Mouse (Mus musculus) adrenal gland, postnatal 25 days (tissue): Measurements from ENCODE around the gene 9430097D07Rik. TPM values are rescaled to one million over a fixed set of nuclear protein-coding genes. Genes with fewer than 3 reads are reported as not detected.

Experiments used
- DNase-seq: peaks from one replicate; pipeline ENCODE4 v3.0.0; 2021; ENCODE audit warnings: mixed read lengths
- long read RNA-seq: library from polyadenylated mRNA; stranded (forward); transcript quantifications from one replicate; pipeline ENCODE4 v2.0.0, GENCODE M21; 2021
- total RNA-seq: library from RNA; stranded (reverse); gene quantifications from 2 replicates; pipeline ENCODE4 v1.2.3, GENCODE M21; 2021

9430097D07Rik gene
- total RNA-seq, result not detected in 2 replicates
- long read RNA-seq, result 0 reads

DNA sequence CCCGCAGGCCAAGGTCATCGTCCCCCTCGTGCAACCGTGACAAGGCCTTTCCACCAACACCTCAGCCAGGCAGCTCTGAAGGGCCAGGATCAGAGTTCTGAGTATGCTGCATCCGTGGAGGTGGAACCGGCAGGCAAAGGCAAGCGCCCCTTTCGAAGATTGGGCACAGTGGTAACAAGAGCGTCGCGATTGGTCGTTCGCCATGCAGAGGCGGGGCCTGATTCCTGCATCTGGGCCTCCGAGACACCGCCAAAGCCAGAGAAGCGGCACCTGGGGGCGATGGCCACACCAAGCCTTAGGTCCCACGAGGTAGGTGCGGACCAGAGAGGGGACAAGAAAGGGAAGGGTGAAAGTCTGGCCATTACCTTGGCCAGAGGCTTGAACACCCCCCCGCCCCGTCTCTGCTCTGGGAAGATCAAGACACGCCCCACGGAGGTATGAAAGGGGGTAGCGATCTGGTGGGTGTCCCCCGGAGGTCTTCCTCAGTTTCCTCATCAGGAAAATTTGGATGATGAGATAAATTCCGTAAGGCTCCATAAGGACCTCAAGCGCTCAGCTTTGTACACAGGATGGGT is at the start of gene 9430097D07Rik:
Gene 9430097D07Rik (minus strand): TSS at position 99 of the 575 bp plus-strand sequence.
- DNase-seq, result no peak

DNA sequence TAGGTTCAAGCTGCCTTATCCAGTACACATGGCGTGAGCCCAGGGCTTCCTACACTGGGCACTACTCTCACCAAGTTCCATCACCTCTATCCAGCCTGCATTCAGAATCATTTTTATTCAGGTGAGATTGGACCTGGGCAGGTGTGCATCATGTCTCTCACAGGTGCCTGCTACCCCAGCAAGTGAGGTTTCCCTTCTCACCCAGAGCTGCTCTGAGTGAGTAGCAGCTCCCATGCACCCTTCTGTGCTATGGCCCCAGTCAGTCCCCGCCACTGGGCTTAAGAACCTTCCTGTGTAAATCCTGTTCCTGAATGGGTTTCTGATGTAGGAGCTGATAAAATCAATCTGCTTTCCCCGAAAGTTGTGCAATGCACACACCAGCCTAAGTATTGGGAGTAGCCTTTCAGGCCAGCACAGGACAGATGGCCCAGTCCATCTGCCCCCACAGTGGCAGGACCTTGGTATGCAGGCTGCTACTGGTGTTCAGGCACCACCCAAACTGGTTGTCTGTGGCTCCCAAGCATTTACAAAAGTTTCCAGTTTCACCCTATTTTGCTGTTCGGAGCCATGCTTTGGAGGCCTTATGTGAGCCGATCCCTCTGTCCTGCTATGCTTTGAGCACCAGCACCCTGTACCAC is 48.7 kb upstream of the 9430097D07Rik start:
- no peak for DNase-seq

DNA sequence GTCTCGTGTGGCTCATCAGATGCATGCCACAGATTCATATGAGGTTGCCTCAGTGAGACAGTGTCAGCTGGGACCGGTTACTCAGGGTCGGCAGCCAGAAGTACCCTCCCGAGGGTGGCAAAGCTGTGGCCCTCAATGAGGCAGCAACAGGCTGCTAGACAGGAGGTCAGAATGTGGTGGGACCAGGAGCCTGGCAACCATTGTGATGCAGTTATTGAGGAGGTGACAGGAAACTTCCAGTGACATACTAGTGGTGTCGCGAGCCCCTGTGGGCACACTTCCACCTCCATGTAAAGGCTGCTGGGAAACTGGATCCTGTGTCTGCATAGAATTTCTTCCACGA is 46.0 kb upstream of the 9430097D07Rik start, which contains the start of gene Ak1:
Gene Ak1 (plus strand): TSS at position 242 of the 343 bp plus-strand sequence.
- no peak for DNase-seq

DNA sequence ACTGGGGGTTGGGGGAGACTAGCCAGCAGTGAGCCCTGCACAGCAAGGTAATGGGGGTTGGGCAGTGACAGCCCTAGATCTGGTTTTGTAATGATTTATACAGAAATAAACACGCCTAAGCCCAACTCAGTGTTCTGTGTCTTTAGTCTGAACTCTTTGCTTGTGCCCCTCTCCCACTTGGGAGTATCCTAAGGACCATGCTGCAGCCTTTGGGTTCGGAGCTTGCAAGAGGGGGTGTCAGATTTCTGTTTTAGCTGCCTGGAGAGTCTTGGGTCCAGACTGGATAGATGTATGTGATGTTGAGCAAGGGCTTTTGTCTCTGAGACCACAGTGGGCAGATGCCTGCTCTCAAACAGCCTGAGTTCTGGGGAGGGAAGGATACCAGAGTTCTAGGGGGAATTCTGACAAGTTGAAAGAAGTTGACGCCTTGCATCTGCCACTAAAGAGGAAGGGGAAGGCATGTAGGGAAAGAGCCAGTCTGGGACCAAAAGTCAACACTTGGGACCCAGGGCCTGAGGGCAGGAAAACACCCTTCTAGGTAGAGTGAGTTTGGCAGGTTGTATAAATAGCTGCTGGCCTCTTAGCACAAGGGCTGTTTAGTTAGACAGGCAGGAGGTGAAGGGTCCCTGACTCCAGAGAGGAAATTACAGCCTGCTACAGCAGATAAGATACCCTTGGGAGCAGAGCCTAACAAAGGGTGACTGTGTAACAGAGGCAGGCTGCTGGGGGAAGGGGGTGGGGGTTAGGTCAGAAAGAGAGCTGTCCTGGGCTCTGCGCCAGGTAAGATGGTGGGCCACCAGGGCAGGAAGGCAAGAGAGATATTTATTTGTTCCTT is 45.4 kb upstream of the 9430097D07Rik start:
- peak; percentile 58 for DNase-seq

DNA sequence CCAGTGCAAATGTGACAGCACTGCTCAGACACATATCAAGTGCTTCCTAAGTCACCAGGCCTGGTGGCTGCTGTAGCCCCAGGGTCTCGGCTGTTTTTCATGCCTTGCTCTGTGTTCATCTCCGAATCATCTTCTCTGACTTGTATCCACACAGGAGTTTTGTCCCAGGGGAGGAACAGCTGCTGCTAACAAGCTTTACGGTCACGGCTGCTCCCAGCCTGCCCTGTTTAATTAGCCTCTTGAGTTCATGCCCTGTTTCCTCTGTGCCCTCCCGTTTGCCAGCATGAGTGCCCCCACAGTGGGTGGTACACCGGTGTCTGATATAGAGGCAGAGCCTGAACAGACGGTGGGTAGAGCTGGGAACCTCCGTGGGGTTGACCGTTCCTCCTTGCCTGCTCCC is 42.6 kb upstream of the 9430097D07Rik start:
- DNase-seq, result no peak

DNA sequence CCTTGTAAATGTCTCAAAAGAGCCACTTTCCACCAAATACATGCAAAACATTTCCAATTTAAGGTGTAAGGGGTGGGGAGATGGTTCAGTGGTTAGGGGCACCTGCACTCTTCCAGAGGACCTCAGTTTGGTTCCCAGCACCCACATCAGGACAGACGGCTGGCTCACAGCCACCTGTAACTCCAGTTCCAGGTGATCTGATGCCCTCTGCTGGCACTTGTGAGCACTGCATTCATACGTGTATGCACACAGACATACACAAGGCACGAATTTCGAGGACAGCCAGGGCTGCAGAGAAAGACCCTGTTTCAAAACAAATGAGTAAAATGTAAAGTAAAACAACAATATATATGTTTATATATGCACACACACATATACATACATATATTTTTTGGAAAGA is 42.1 kb upstream of the 9430097D07Rik start:
- DNase-seq, result no peak

DNA sequence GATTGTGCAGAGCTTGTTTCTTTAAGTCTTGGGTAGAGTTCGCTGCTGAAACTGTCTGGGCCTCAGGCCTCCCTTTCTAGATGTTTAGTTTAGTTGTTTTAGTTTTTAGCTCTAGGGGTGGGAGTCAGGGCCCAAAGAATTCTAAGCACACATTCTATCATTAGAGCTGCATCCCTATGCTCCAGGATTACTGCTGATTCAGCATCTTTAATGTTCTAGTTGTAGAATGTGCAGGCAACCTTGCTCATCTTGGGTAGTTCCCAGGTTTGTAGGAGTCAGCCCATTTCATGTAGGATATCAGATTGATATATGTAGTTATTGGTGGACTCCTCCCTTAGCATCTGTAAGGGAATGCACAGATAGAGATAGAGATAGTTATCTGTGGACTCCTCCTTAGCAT is 41.6 kb upstream of the 9430097D07Rik start:
- no peak for DNase-seq

DNA sequence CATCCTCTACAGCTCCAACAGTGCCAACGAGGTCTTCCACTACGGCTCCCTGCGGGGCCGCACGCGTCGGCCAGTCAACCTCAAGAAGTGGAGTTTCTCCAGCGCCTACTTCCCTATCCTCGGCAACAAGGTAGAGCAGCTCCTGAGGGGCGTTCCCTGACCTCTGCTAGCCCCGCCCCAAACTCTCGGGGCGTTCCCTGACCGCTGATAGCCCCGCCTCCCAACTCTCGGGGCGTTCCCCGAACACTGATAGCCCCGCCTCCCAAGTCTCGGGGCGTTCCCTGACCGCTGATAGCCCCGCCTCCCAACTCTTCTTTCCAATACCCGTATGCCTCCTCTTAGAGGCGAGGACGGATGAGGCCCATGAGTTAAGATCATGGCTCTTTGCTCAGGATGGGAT is 36.8 kb upstream of the 9430097D07Rik start:
- no peak for DNase-seq

DNA sequence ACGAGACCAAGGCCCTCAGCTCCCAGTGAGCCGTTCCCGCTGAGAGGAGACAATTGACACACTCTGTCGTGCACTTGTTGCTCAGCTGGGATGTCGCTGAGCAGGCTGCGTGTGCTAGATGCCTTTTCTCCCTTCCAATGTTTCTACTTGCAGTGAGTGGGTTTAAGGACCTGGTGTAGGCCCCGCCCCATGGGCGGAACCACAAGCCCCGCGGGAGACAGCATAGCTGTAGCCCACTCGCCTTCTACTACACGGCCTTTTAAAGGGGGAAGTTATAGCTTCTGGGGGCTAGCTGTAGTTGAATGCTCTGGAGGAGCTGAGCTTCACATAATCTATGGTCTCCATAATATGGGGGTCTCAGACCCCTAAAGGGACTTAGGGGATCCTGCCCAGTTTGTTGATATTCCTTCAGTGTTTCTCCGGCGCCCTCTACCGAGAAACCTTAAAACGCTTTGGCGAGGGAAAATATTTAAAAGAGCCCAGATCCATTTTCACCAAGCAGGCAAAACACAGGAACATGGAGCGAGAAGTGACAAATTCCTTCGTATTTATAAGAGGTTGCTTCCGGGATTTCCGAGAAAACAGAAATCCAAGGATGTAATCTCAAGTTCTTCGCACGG is 35.2 kb upstream of the 9430097D07Rik start:
- no peak for DNase-seq

DNA sequence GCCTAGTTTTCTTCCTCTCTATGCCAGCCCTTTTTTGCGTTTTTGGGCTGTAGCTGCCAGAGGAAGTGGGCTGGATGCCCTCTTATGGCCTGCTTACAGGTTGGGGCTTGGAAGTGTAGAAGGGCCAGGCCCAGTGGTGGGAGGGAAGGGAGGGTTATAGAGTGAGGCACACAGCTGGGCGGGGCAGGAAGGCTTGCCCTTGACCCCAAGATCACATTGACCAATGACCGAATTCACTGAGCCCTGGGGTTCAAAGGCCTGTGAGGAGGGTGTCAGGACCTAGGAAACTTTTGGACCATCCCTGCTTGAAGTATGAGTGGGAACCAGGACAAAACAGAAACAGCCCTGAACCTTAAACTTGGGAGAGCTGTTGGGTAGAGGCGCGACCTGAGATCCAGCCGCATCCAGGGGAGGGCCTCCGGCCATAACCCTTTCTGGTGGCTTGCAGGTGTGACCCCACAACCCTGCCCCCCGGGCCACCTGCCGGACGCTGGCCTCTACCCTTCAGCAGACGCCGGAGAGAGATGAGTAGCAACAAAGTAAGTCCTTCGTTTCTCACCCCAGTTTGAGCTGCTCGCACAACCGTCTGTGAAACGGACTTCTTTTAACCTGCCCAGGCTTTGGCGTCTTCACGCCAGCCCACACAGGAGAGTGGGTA is 33.4 kb upstream of the 9430097D07Rik start:
- DNase-seq, result no peak

DNA sequence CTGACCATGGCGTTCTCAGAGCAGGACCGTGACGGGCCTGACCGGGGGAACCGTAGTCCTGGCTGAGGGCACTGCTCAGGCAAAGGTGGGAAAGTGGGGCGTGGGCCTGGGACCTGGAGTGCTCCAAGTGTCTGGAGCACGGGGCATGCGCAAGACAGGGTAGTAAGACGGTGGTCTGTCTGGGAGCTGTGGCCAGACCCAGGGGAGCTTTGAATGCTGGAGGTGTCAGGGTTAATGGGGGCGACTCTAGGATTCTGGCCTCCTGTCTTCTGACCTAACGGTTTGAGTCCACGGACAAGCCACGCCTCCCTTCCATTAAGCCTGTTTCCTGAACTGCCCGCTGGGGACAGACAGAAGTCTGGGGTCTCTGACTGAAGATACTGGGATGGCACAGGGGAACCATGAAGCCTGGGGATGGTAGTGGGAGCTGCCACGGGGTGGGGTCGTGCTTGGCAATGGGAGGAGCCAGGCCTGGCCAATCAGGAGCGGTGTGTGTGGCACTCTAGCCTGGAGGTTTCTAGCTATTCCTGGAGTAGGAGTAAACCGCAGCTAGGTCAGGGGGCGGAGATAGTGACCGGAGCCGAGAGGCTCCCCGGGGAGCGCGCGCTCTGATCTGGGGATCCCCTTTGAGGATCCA is 32.8 kb upstream of the 9430097D07Rik start:
- peak; percentile 82 for DNase-seq

DNA sequence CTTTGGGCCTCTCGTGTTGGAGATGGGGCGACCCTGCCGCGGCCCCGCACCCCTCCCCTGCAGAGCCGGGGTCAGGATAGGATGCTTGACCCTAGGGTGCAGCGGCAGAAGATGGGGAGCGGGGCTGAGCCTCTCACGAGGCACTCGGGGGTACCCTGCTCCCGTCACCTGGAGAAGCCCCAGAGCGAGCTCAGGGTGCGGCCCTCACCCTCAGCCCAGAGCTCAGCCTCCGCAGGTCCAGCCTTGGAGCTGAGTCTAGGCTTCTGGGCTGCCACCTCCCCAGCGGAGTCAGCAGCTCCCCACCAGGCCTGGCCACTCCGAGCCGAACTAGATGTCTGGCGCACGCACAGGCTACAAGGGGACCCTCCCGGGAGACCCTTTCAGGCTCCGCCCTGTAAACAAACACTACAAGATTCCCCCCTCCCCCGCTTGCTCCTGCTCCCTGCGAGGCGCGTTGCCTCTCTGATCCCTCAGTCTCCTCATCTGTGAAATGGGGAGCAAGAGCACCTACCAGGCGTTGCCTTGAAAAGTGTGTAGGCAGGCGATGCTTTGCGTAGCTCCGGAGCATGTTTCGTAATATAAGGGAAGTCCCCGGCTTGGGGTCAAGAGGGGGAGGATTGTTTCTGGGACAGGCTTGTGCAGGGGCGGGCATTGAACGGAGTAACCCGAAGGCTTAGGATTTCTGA is 31.9 kb upstream of the 9430097D07Rik start:
- peak; percentile 50 for DNase-seq

DNA sequence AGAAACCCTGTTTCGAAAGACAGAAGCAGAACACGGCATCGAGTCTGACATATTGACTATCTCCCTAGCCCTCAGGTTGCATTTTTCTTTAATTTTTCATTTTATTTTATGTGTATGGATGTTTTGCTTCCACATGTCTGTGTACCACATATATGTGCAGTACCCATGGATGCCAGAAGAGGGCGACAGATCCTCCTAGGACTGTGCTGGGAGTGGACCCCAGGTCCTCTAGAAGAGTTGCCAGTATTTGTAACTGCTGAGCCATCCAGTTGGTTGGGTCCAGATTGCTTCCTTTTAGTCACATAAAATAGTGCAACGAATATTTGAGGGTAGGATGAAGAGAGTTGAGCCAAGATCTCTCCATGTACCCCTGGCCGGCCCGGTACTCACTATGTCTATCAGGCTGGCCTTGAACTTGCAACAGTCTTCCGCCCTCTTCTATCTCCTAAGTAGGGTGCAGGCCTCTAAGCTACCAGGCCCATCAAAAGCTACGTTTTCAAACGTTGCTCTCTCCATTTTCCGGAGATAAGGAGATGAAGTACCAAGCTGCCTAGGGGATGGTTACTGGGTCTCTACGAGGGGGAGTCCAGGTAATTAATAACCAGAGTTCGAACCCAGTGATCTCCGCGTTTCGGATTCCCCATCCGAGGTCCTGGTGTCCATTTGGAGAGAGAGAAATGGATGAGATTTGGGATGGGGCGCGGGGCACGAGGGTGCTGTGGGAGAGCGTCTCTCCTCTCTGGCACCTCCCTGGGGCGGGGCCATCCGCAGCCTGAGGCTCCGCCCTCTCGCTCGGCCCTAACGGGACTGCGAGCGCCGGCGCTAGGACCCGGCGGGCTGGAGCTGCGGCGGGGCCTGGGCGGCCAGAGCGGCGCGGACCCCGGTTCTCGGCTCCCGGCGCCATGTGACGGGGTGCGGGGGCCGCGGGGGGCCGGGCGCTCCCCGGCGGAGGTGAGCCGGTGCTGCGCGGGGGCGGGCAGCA is 31.0 kb upstream of the 9430097D07Rik start:
- peak; percentile 90 for DNase-seq

DNA sequence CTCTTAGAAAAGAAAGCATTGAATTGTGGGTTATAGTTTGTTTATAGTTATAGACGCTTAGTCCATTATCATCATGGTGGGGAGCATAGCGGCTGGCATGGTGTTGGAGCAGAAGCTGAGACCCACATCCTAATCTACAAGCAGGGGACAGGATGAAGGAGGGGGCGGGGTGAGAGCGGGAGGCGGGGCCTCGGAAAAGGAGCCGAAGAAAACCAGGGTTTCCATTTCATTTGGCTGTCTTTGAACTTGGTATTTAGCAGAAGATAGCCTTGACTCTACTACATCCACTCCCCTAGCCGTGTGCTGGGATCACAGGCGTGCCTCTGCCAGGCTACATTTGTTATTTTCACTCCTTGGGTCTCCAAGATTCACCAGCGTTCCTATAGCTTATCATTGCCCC is 29.1 kb upstream of the 9430097D07Rik start:
- DNase-seq, result no peak

DNA sequence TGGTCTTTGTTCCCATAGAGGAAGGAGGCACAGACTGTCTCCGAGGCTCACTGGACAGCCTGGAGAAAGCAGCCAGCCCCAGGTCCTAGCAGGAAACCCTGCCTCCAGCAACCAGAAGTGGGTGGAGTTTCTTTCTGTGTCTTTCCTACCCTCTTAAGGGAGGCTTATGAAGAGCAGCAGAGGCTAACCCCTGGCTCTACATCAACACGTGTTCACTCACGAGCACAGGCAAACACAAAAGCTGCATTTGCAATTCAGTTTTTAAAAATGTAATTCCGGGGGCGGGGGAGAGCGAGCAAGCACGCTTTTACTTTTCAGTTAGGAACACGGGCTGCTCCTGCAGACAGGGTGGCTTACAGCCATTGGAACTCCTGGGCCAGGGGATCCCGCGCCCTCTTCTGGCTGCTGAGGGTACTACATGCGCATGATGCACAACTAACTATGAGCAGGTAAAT is 27.1 kb upstream of the 9430097D07Rik start:
- DNase-seq, result peak; percentile 88

DNA sequence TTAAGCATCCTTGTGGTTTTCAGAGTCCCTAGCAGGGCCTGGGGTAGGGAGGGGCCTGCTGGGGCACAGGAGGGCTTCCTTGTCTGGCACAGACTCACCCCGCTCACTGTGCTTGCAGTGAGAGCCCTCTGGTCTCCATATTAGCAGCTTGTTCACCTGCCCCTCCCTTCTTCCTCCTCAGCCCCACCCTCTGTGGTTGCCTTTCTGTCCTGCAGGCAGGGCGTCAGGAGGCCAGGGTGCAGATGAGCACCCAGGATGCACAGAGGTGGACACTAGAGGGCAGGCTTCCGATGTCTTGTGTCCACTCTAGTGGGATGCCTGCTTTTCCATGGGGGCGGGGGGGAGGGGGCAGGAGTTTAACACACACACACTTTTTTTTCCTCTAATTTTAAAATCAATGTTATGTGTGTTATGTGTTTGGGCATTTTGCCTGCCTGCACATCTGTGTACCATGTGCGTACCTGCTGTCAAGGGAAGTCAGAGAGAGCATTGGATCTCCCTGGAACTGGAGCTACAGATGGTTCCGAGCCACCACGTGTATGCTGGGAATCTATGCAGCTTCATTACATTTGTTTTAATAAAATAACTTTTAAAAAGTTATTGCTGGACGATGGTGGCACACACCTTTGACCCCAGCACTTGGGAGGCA is 26.1 kb upstream of the 9430097D07Rik start:
- DNase-seq, result peak; percentile 46

DNA sequence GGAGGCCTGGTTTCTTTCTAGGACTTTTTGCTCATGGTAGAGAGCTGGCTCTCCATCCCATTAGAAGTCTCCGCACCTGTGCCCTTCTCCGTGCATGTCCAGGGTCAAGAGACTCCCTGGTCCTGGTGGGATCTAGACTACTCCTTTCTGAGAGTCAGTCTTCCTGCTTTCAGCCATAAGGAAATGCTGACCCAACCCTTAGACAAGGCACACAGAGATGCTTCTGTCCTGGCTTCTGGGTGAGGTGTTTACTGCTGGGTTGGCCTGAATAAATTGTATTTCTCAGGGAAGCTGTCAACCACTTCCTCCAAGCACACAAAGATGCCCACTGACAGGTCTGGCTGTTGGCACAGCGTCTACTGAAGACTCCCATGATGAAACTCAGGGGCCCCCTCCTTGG is 23.9 kb upstream of the 9430097D07Rik start, which contains the start of gene St6galnac6:
Gene St6galnac6 (plus strand): TSS at position 301 of the 400 bp plus-strand sequence.
- DNase-seq, result no peak

DNA sequence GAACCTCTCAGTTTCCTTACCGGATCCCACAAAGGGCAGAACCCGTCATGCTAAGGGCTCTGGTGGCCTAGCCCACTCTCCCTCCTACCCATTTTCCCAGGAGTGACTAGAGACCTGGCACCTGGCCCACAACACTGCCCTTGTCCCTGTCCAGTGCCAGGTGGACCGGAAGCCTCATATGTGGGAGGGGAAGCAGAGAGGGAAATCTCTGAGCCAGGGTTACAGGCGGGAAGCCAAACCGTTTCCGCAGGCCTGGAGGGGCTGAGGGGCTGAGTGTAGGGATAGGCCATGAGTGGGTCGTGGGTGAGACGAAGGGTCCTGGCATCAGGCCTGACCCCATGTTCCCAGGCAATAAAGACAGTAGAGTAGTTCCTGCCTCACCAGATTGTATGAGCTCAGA is 23.0 kb upstream of the 9430097D07Rik start:
- peak; percentile 44 for DNase-seq

DNA sequence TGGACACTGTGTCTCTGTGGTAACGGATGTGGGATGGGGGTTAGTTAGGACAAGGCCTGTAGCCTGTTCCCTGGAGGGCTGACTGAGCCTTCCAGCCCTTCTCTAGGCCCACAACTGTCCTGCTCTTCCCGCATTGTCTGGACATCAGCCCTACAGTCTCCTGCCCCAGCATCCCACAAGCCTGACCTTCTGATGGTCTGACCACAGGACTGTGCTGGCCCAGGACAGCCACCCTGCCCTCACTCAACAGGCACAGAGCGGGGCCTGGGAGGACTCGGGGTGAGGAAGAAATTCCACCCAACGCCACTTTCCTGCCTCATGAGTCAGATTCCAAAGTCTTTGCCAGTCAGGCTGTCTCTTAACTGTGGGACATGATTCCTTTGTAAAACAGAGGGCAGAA is 22.2 kb upstream of the 9430097D07Rik start:
- no peak for DNase-seq
